Mouse (Mus musculus): ENCODE results near the gene Tmem59. TPM values are rescaled to one million over a fixed set of nuclear protein-coding genes. Genes with fewer than 3 reads are reported as not detected.

Tmem59 gene
- polyA plus RNA-seq (2015; fragmentation: Illumina TruSeq; extraction: RNeasy Lipid Tissue Mini Kit (QIAGEN cat#74804); ENCODE audit: insufficient read depth, low replicate concordance): 282 TPM

DNA sequence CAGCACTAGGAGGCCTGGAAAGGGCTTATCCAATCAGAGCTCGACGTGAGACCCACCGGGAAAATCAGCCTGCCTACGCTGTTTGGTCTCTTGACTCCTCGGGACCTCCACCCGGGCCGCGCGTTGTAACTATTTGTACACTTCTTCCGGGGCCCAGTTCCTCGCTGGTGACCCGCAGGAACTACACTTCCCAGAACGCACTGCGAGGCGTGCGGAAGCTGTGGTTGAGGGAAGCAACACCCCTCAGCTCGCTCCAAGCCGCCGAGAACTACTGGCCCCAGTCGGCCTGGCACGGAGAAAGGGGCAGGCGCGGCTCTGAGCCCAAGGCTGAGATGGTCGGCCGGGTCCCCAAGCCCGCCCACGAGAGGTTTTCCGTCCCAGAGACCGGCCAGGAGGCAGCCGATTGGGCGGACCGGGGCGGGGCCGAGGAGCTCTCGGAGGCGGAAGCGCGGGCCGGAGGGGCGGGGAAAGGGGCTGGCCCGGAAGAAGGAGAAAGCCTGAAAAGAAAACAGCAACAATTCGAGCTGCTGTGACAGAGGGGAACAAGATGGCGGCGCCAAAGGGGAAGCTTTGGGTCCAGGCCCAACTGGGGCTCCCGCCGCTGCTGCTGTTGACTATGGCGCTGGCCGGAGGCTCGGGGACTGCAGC lies at the start of gene Tmem59:
Gene Tmem59 (plus strand): TSS at position 218 of the 648 bp plus-strand sequence.

DNA sequence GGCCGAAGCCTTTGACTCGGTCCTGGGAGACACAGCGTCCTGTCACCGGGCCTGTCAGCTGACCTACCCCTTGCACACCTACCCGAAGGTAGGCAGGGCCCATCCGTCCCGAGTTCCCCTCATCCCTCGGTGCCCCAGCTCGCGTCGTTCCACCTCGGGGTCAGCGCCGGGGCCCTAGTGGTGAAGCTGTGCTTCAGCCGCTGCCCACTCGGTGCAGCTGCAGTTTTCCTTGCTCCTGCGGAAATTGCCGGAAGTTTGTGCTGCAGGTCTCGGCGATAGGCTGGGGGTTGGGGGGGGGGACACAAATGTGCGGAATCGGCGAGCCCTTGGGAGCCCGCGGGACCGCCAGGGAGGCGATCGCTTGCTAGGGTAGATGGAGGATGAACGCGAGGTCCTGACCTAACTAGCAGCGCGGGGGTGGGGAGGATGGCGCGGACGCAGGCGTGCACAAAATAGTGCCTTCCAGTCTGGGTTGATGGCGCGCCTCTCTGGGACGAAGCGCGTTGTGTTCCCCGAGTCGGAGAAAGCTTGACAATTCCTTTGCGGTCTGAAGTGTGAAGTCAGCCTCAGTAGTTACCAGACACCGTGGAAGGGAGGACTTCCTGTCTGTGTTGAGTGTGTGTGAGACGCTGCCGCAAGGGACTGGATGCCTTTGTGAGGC lies 761 bp downstream of the Tmem59 start, which contains the start of gene Tceanc2:
Gene Tceanc2 (minus strand): TSS at position 287 of the 661 bp plus-strand sequence.

DNA sequence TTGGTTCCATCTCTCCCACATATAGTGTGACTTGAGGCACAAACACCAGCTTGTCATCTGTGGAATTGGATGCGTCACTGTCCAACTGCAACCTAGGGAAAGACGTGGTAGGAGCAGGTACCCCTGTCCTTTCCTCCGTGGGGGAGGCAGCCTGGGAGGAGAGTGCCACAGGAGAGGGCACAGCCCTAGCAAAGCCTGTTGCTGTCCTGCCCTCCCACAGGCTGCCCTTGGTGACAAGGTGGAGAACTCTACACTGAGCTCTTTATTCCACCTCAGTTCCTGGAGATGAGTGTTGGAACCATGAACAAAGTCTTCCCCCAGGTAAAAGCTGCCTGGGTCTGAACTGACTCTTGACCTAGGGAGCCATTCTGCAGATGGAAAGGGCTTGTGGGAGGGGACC lies 30.7 kb downstream of the Tmem59 start, which contains the start of gene Ldlrad1:
Gene Ldlrad1 (plus strand): TSS at position 301 of the 400 bp plus-strand sequence.

Other genes with a start within 250 kb of the Tmem59 start
- gene Mrpl37, start 111.5 kb upstream of the Tmem59 start, polyA plus RNA-seq (2015; fragmentation: Illumina TruSeq; extraction: RNeasy Lipid Tissue Mini Kit (QIAGEN cat#74804); ENCODE audit: insufficient read depth, low replicate concordance): 64.2 TPM
- 8.0 TPM for gene Cyb5rl, start 111.4 kb upstream of the Tmem59 start, polyA plus RNA-seq (2015; fragmentation: Illumina TruSeq; extraction: RNeasy Lipid Tissue Mini Kit (QIAGEN cat#74804); ENCODE audit: insufficient read depth, low replicate concordance)
- not detected for gene Cdcp2, start 81.5 kb upstream of the Tmem59 start, polyA plus RNA-seq (2015; fragmentation: Illumina TruSeq; extraction: RNeasy Lipid Tissue Mini Kit (QIAGEN cat#74804); ENCODE audit: insufficient read depth, low replicate concordance)
- 42.2 TPM for gene Tceanc2, start 717 bp downstream of the Tmem59 start, polyA plus RNA-seq (2015; fragmentation: Illumina TruSeq; extraction: RNeasy Lipid Tissue Mini Kit (QIAGEN cat#74804); ENCODE audit: insufficient read depth, low replicate concordance)
- not detected for gene Ldlrad1, start 30.8 kb downstream of the Tmem59 start, polyA plus RNA-seq (2015; fragmentation: Illumina TruSeq; extraction: RNeasy Lipid Tissue Mini Kit (QIAGEN cat#74804); ENCODE audit: insufficient read depth, low replicate concordance)
- 40.1 TPM for gene Lrrc42, start 75.1 kb downstream of the Tmem59 start, polyA plus RNA-seq (2015; fragmentation: Illumina TruSeq; extraction: RNeasy Lipid Tissue Mini Kit (QIAGEN cat#74804); ENCODE audit: insufficient read depth, low replicate concordance)
- 33.5 TPM for gene Hspb11, start 75.2 kb downstream of the Tmem59 start, polyA plus RNA-seq (2015; fragmentation: Illumina TruSeq; extraction: RNeasy Lipid Tissue Mini Kit (QIAGEN cat#74804); ENCODE audit: insufficient read depth, low replicate concordance)
- gene Dio1, start 128.8 kb downstream of the Tmem59 start, polyA plus RNA-seq (2015; fragmentation: Illumina TruSeq; extraction: RNeasy Lipid Tissue Mini Kit (QIAGEN cat#74804); ENCODE audit: insufficient read depth, low replicate concordance): not detected
- 49.2 TPM for gene Yipf1, start 136.0 kb downstream of the Tmem59 start, polyA plus RNA-seq (2015; fragmentation: Illumina TruSeq; extraction: RNeasy Lipid Tissue Mini Kit (QIAGEN cat#74804); ENCODE audit: insufficient read depth, low replicate concordance)
- 9.5 TPM for gene Ndc1, start 189.4 kb downstream of the Tmem59 start, polyA plus RNA-seq (2015; fragmentation: Illumina TruSeq; extraction: RNeasy Lipid Tissue Mini Kit (QIAGEN cat#74804); ENCODE audit: insufficient read depth, low replicate concordance)

Measured in spleen, adult 10 weeks (tissue).